Mouse (Mus musculus) ovary, postnatal 14 days (tissue): ENCODE data around the gene Zfand5.
A peak's percentile ranks its signal among the peaks of the same experiment; 100 is the strongest.

Experiments used
- DNase-seq: peaks from one replicate; pipeline ENCODE4 v3.0.0; 2022; ENCODE audit warnings: low spot score

Gene Zfand5

GRCm38 (mm10) chr19:21329770-21330169 is 57.7 kb downstream of the Zfand5 start:
- DNase-seq: peak; percentile 39

GRCm38 (mm10) chr19:21330305-21331115 is 58.4 kb downstream of the Zfand5 start:
- no peak for DNase-seq

GRCm38 (mm10) chr19:21331621-21332155 is 59.6 kb downstream of the Zfand5 start:
- no peak for DNase-seq
